Mouse (Mus musculus) hindlimb bud, embryonic 11.5 days (tissue): ENCODE measurements around the gene Limk1.
A peak's percentile ranks its signal among the peaks of the same experiment; 100 is the strongest.

ENCODE experiments used
- DNase-seq: peaks from one replicate; pipeline ENCODE4 v3.0.0-alpha.2; 2012; ENCODE audit warnings: low read depth, low spot score; ENCODE audit errors: extremely low spot score

Gene Limk1

DNA sequence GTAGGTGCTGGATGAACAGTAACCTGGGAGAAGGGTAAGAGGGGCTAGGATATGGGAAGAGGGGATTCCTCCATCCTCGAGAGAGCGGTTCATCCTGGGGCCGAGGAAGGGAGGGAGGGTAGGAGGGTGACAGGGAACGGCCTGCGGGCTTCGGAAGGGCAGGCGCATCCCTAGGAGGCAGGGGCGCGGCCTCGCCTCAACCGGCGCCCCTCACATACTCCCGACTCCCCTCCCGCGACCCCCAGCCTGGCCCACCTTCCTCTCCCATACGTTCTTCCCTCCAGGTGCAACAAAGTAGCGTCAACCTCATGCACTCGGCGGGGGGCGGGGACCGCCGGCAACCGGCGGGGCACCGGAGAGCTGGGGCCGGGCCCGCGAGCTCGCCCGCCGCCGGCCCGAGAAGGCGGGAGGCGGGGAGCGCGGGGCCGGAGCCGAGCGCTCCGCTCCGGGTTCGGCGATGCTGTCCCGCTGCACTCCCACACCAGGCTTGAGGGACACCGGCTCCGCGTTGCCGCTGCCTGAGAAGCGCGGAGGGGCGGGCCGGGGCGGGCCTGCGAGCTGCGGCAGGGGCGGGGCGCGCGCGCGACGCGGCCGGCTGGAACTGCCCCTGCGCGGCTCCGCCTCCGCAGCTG, at the start of gene Limk1:
Limk1 (minus strand) TSS at position 513 of the 632 bp plus-strand sequence.
- DNase-seq = no peak

DNA sequence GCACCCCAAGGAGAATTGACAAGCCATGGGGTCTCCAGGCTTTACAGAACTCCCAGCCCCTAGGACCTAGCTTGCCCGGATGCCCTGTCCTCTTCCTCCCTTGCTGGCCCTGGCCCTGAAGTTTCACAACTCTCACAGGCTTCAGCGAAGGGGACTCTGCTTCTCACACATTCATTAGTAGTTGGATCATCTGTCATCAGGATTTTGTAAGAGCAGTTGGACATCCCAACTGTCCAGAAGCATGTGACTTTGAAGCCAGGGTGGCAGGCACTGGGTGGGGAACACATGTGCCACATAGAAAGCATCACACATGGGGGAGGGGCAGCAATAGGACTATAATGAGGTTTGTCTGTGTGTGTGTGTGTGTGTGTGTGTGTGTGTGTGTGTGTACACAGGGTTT, 46.5 kb upstream of the Limk1 start:
- DNase-seq = no peak

DNA sequence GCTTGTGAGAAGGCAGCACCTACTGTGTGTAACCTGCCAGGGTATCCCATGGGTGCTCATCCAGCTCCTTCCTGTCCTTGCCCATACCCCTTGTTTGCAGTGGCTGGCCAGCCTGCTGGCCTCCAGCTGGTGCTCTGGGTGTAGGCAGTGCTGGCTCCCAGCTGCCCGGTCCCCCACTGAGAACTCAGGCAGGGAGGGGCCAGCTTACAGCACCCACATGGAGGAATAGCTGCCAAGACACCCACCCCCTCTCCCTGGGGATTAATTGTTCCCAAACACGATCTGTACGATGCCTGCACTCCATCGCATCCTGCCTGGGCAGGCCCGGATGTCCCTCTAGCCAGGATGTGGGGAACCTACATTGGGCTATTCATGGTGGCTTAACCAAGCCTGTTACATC, 45.7 kb upstream of the Limk1 start:
- no peak for DNase-seq

DNA sequence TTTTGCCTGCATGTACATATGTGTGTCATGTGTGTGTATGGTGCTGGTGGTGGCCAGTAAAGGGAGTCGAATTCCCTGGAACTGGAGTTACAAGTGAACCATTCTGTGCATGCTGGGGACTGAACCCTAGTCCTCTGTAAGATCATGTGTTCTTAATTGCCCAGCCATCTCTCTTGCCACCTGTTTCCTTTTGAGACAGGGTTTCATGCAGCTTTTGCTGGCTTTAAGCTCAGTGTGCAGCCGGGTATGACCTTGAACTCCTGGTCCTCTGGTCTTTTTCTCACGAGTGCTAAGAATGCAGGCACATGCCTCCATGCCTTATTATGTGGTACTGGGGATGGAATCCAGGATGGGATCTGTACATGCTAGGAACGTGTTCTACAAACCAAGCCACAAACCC, 44.8 kb upstream of the Limk1 start:
- no peak for DNase-seq

DNA sequence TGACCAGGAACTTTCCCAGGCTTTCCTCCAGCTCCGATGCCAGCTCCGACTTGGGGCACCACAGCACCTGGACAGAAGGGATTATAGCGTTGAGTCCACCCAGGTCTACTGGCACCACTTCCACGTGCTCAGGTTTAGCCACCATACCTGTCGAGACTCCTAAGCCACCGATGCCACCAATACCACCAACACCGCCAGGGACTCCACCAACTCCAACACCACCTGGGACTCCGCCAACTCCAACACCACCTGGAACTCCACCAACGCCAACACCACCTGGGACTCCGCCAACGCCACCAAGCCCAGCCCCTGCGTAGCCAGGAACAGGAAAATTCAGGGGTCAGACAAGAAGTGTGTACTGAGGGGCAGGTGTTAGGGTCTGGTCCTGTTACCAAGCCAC, 40.7 kb upstream of the Limk1 start:
- no peak for DNase-seq

DNA sequence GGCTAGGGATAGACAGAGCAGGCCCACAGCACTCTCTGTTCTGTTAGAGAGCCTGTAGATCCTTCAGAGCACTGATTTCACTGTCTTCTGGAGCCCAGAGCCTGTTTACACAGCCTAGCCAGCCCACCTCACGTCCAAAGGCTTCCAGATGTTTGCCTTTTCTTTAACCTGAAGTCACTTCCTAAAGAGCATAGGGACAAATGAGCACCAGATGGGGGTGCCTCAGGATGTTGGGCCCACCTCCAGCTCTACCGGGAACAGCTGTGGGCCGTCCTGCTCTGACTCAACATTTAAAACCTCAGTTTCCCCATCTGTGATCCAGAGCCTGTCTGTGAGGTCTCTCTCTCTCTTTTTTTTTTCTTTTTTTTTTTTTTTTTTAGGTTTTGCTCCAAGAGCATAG, 40.1 kb upstream of the Limk1 start:
- DNase-seq = no peak

DNA sequence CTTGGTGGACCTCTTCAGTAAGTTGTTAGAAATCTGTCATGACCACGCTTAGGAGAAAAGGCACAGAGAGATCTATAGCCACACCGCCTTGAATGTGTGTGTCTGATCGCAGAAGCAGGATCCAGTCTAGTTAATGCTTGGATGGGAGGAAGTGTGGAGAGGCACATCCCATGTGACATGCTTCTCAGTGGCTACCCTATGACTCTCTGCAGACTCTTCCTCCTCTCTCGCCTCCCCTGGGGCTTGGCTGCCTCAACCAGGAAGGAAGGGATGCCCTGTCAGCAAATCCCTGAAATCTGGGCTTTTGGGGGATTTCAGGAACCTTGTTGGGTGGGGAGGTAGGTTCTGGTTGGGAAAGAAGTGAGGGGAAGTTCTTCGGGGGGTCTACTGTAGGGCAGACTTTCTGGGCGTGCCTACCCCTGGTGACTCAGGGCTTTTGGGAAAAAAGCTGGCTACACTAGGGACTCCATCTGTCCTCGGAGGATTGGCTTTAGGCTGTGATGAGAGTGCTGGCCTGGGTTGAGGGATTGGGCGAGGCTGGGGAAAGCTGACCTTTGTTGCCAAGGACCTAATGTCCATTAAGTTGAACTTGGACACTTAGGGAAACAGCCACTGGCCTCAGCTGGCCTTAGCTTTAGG, 38.7 kb upstream of the Limk1 start:
- no peak for DNase-seq

DNA sequence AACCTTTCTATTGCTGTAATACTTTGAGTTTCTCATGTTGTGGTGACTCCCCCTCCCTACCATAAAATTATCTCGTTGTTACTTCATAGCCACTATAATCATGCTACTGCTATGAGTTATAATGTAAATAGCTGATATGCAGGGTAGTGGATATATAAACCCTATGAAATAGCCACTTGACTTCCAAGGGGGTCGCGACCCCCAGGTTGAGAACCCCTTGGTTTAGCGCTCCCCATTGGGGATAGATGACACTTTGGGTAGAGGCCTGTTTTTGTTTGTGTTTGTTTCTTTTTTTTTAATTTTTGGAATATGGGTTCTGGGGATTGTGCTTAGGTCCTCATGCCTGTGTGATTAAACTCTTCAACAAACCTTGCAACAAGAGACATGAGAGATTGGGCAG, 36.9 kb upstream of the Limk1 start:
- DNase-seq = no peak

DNA sequence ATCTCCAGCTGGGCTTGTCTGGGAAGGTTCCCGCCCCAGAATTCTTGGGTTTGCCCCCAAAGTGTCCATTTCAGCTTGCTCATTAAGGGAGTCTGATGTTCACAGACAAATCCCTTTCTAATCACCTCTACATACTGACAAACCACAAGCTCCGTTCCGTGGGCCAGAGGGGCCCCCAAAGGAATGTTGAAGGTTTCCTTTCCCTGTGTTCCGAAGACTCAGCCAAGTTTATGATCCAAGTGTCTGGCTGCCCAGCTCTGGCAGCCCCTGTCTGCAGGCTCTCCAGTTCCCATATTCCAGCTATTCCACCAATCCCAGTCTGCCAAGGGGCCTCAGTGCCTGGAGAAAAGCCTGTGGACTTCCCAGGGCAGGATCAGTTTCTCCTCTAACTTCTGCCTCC, 31.7 kb upstream of the Limk1 start:
- no peak for DNase-seq

DNA sequence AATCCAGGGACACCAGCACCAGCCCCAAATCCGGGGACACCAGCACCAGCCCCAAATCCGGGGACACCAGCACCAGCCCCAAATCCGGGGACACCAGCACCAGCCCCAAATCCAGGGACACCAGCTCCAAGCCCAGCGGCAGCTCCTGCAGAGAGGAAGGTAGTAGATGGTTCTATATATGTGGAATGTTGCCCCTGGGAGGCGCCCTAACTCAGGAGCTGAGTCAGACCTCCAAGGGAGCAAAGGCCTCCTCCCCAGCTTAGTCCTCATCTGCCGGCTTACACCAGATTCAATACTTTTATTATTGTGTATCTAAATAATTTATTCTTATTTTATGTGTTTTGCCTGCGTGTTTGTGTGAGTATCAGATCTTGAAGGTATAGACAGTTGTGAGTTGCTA, 22.7 kb upstream of the Limk1 start:
- DNase-seq = no peak

DNA sequence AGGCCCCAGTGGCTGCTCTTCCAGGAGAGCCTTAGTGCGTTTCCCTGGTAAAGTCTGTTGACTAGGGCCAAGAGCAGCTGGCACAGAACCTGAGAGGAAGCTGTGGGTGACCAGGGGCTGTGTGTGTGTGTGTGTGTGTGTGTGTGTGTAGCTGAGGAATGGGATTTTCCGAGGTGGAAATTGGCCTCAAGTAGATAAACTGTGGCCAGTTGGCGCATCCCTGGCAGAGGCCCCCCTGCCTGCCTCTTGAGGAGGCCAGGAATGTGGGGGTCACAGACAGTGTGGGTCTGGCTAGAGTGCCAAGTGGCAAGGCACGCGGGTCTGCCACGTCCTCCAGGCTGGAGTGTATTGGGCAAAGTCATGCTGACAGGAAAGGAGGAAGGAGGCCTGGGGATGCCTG, 20.9 kb upstream of the Limk1 start:
- DNase-seq = no peak

DNA sequence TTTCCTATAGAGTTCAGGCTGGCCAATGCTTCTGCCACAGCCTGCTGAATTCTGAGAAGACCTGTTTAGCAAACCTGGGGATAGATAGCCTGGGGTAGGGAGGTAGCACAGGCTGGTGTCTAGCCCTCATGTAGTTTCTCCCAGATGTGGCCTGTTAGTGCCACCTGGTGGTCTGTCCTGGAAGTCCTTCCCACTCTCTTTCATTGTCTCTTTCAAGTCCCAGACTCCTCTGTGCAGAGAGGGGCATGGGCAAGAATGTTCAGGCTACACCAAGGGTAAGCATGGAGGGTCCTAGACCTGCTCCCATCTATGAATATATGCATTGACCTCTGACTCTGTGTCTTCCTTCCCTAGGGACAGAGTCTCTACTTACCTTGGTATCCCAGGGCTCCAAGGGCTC, 15.8 kb upstream of the Limk1 start:
- DNase-seq = peak; percentile 60

DNA sequence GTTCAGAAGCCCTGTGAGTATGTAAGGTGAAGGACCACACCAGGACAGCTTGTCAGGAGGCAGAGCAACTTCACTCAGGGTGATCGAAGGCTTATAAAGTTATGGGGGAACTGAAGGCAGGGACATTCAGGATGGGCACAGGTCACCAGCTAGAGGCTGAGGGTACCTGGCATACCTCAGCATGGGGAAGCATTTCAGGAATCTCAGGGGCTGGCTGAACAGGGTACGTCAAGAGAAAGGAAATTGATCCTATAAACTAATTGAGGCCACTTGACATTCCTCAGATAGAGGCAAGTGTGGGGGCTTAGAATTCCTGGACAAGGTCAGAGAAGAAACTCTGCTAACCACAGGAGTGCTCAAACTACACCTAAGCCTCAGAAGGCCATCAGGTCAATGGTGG, 7.1 kb upstream of the Limk1 start:
- no peak for DNase-seq

DNA sequence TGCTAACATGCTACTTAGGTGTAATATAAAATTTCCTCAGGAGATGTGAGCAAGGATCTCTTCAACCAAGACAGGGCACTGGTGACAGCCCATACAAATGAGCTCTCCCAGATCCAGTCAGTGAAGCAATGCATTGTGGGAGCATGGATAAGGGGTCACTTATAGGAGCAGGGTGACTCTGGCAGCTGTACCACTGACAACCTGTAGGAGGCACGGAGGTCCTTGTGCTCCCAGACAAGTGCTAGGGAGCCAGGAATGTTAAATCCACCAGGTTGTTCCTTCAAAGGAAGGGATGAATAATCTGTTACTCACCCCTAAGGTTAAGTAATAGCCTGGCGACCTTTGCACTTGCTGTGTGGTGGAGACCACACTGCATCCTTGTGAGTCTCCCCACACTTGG, 6.7 kb upstream of the Limk1 start:
- no peak for DNase-seq

DNA sequence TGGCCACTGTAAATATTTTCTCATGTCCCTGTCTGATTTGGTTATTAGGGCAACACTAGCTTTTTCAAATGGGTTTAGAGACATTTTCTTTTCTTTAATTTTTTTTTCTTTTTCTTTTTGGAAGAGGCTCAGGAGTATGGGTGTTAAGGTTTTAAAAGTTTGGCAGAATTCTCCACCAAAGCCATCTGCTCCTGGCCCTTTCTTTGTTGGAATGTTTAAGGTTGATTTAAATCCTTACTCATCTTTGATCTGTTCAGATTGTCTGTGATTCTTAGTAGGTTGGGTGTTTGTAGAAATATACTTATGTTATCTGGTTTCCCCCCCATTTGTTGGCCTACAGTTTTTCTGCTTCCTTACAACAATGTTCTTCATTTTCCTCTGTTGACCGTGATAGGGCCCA, 4.3 kb upstream of the Limk1 start:
- no peak for DNase-seq

DNA sequence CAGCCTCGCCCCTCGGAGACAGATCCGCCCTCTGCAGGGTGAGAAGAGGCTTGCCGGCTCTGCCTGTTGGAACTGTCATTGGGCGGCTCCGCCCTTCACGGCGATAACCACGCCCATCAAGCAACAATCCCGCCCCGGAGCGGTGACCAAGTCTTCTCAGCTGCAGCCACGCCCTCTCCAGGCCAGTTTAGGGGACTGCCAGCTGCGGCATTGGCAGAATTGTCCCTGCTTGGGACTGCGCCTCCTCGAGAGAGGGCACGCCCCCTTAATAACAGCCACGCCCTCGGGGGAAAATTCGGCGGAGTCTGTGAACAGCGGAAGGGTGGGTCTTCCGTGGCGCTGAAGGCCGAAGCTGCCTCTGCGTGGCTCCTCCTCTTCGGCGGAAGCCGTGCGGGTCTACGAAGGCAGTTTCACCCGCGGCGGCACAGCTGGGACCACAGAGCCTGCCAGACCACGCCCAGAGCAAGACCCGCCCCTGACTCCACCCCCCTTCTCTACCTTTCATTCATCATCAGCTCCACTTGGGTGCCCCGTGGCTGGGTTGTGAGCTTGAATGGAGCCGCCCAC, 403 bp upstream of the Limk1 start:
- peak; percentile 98 for DNase-seq

DNA sequence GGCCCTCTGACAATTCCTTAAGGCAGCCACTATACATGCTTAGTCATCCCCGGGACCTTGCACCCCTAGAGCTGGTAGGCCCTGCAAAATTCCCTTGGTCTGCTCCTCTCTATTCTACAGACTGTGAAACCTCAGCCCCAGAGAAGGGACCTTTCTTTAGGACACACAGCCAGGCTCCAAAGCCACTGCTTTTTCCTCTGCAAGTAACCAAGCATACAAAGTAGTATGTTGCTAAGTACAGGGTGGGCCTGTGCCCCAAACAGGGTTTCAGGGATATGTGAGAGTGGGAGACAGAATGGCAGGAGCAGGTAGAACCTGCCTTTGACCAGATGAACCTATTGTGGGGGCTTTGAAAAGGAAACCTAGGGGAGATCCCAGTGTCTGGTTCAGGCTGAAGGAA, 1.2 kb downstream of the Limk1 start:
- DNase-seq = no peak

DNA sequence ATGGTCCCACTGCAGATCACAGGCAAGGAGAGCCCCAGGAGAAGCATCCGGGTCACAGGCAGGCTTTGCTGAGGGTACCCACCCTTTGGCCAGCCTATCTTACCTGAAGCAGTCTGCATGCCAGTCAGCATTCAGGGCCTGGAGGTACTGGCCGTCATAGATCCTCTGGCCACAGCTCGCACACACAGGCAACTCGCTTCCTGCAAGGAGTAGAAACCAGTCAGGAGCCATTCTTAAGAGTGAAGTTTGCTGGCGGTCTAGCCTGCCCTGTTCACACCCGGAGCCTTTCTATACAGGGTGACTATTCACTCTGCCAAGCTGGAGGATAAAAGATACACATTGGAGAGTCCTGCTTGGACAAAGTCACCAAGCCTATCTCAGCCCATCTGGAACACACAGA, 1.9 kb downstream of the Limk1 start:
- DNase-seq = no peak

DNA sequence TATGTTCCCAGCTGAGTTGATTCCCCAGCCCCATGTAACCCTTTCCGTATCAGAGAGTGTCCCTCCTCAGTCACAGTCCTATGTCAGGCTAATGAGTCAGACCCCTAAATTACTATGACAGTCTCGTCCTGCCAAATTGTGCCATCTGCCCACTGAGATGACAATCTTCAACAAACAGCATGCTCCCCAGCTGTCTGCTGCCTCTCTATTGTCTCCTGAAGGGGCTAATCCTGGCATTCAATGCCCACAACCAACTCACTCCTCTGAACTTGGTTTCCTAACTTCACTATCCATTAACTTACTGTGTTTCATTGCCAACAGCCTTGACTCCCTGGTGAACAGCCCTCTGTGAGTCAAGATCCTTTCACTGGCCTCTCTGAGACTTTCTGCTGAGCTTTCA, 4.0 kb downstream of the Limk1 start:
- no peak for DNase-seq

DNA sequence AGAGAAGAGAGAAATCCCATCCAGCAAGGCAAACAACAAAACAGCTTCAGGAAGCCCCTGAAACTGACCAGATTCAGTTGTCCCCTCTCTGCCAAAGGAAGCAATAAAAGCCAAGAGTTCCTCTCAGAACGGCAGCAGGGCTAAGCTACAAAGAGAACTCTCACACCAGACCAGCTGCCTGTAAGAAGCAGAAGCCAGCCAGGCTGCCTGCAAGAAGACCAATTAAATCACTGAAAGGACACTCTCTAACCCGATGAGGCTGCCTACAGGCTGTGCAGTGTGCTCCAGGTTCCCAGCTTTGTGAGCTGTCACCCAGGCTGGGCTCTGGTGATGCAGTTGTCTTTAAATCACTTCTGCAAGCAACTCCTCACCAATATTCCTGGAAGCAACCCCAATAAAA, 4.6 kb downstream of the Limk1 start:
- no peak for DNase-seq

DNA sequence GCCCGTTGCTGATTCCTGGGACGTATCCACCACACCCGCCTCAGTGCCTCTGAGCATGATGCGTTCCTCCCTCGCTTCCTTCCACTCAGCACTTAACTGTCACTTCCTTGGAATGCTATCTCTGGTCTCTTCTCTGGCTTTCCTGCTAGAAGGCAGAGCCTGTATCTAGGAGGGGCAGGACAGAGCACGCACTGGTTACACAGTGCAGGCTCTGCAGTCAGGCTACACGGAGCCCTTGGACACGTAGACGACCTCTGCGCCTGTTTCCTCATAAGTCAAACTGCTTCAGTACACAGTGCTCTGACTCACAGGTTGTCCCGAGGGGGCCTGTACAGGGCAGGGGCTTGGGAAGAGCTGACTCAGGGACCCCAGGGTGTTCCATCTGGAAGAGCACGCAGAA, 8.2 kb downstream of the Limk1 start:
- no peak for DNase-seq

DNA sequence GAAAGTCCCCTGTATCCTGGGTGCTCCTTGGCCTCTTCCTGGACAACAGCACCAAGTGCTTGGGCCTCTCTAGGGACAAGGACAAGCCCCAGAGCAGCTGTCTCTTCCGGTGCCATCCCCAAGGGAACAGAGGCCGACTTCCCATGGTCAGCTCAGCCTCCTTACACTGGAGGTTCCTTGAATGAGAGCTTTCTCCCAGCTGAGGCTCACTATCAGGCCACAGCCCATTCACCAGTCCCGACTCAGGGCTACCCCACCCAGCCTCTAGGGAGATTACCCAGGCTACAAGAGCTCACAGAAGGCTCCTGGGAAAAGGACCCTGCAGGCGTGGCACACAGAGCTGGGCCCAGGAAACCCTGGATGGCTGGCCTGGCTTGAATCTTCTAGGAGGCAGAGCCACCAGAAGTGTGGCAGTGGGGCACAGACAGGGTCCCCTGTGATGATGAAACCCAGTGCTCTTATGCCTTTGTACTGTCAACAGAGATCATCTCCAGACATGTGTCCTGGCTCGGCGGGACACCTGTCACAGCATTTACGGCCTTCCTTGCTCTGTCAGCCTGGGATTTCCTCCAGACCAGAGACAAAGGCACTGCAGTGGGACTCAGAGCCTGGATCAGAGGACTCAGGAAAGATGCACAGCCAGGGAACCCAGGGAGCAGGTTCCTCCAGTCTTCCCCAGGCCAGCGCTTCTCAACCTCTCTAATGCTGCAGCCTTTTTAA, 9.4 kb downstream of the Limk1 start:
- DNase-seq = no peak
